In the genomic region with DNA sequence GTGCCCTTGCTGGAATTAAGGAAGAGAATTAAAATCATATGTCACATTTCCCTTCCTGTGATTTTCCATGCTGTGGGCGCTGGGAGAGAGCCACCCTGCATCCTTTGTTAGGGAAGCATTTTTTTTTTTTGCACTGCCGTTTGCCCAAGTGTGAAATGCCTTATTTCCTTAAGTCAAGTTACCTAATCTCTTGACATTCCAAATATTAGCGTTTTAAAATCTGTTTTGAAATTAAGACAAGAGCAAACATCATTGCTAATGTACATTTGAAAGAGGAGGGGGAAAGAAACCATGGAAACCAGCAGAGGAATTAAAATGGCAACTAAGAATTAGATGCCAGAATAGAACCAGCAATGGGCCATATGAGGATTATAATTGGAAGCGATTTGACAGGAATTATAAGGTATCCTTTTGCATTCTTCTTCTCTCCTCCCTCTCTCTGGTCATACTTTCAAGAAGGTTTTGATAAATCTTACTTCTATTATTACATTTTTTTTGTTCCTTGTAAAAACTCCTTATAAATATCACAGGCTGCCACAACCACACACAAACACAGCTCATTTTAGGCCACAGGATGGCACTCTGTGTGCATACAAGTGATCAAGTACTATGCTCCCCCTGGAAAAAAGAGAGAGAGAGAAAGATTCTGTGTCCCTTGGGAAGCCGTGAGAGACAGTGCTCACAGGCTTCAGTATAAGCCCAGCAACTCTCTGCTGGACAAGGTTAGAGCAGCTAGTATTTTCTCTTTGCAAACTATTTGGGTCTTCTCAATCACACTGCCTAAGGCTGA, we compare ENCODE assay signal across 7 mouse cellular contexts.
A peak's percentile ranks its signal among the peaks of the same experiment; 100 is the strongest.
DNase-seq lines count a peak whose midpoint lies in the region; ATAC-seq lines count a peak whose summit lies in the region.

No protein-coding gene starts in this region.

- no peak overlapping the region for H3K4me2 ChIP-seq in forebrain, embryonic 12.5 days
- H3K4me2 ChIP-seq in neural tube, embryonic 15.5 days: no peak overlapping the region

- WGBS in forebrain, embryonic 12.5 days: 35% methylated on average over 5 of the region's 5 CpGs
- 39% methylated on average over 5 of the region's 5 CpGs for WGBS in neural tube, embryonic 15.5 days

- ATAC-seq in forebrain, embryonic 12.5 days (ENCODE audit: low FRiP score): peak; percentile 72; the same call in 1 of the 2 replicates
- ATAC-seq in neural tube, embryonic 15.5 days (ENCODE audit: low FRiP score): peak; percentile 89

- H3K27me3 ChIP-seq in forebrain, embryonic 12.5 days: no peaks in the 10 kb centered on the region; the same call in 1 of the 2 replicates
- no peaks in the 10 kb centered on the region for H3K27me3 ChIP-seq in neural tube, embryonic 15.5 days (replicated peaks)

- no peak overlapping the region for H3K9ac ChIP-seq in forebrain, embryonic 12.5 days
- H3K9ac ChIP-seq in neural tube, embryonic 15.5 days (replicated peaks): no peak overlapping the region

- no peaks in the 10 kb centered on the region for H3K36me3 ChIP-seq in forebrain, embryonic 12.5 days (replicated peaks)
- no peaks in the 10 kb centered on the region for H3K36me3 ChIP-seq in neural tube, embryonic 15.5 days

- no peaks in the 10 kb centered on the region for H3K9me3 ChIP-seq in forebrain, embryonic 12.5 days
- no peaks in the 10 kb centered on the region for H3K9me3 ChIP-seq in neural tube, embryonic 15.5 days (replicated peaks)

- H3K4me3 ChIP-seq in forebrain, embryonic 12.5 days (replicated peaks): no peak overlapping the region
- no peak overlapping the region for H3K4me3 ChIP-seq in neural tube, embryonic 15.5 days (replicated peaks)

- H3K27ac ChIP-seq in forebrain, embryonic 12.5 days: no peak overlapping the region
- peak overlapping the region; percentile 63 for H3K27ac ChIP-seq in neural tube, embryonic 15.5 days (replicated peaks)

- DNase-seq in kidney, postnatal 14 days: peak; percentile 14
- no peak for DNase-seq in kidney, adult 9 months
- peak; percentile 35 for DNase-seq in layer of hippocampus, adult 9-10 months (ENCODE audit: low spot score)
- DNase-seq in spleen, postnatal 10 days (ENCODE audit: low spot score in 2 of 2): no peak
- DNase-seq in lung, postnatal 14 days: no peak

- peaks cover 5% of the 10 kb centered on the region for H3K4me1 ChIP-seq in forebrain, embryonic 12.5 days
- H3K4me1 ChIP-seq in neural tube, embryonic 15.5 days: peaks cover 9% of the 10 kb centered on the region

Comparison
In these comparisons a context has a peak if more than half of its experiments do, and no peak if none do; other contexts are left out.
1. DNase-seq: peak in kidney, postnatal 14 days (single experiment) and layer of hippocampus, adult 9-10 months (single experiment); none in kidney, adult 9 months (single experiment), spleen, postnatal 10 days (0 of 2) and lung, postnatal 14 days (single experiment).